Mouse (Mus musculus): ENCODE results near the gene Cfap57. TPM values are rescaled to one million over a fixed set of nuclear protein-coding genes. Genes with fewer than 3 reads are reported as not detected.

The Cfap57 gene
- polyA plus RNA-seq, 1 experiment from 2014 or later: 0.19 TPM

- Histone ChIP-seq H3K9ac (replicated peaks; ENCODE audit: low read depth, low read length) (no peak overlapping the region), H3K27me3 (ENCODE audit: control insufficient read depth, insufficient read depth, low read length) (no peaks in the 10 kb centered on the region), H3K4me2 (replicated peaks; ENCODE audit: low read depth, low read length) (no peak overlapping the region), H3K4me1 (ENCODE audit: control insufficient read depth, insufficient read depth, low read length) (no peaks in the 10 kb centered on the region), H3K36me3 (ENCODE audit: control insufficient read depth, insufficient read depth, low read length) (no peaks in the 10 kb centered on the region), H3K4me3 (ENCODE audit: low read depth, low read length) (no peak overlapping the region), H3K9me3 (ENCODE audit: control insufficient read depth, low read depth, low read length) (no peaks in the 10 kb centered on the region), H3K27ac (ENCODE audit: low read length) (no peak overlapping the region)
- no peak for ATAC-seq (ENCODE audit: insufficient number of reproducible peaks, insufficient read depth, low FRiP score, low read depth)
- WGBS: 84% methylated on average over 7 of the region's 7 CpGs
Observed at GRCm38 (mm10) chr4:118533605-118534004, 87.0 kb downstream of the Cfap57 start.

GRCm38 (mm10) chr4:118533156-118533555 lies 87.4 kb downstream of the Cfap57 start:
- no peak overlapping the region for H3K9ac ChIP-seq (replicated peaks; ENCODE audit: low read depth, low read length)
- H3K9me3 ChIP-seq (ENCODE audit: control insufficient read depth, low read depth, low read length): no peaks in the 10 kb centered on the region
- H3K36me3 ChIP-seq (ENCODE audit: control insufficient read depth, insufficient read depth, low read length): no peaks in the 10 kb centered on the region
- no peaks in the 10 kb centered on the region for H3K4me1 ChIP-seq (ENCODE audit: control insufficient read depth, insufficient read depth, low read length)
- no peaks in the 10 kb centered on the region for H3K27me3 ChIP-seq (ENCODE audit: control insufficient read depth, insufficient read depth, low read length)
- H3K4me3 ChIP-seq (ENCODE audit: low read depth, low read length): no peak overlapping the region
- 61% methylated on average over 3 of the region's 4 CpGs for WGBS
- H3K27ac ChIP-seq (ENCODE audit: low read length): no peak overlapping the region
- no peak for ATAC-seq (ENCODE audit: insufficient number of reproducible peaks, insufficient read depth, low FRiP score, low read depth)
- H3K4me2 ChIP-seq (replicated peaks; ENCODE audit: low read depth, low read length): no peak overlapping the region

- ATAC-seq (ENCODE audit: insufficient number of reproducible peaks, insufficient read depth, low FRiP score, low read depth): no peak
- Histone ChIP-seq H3K27me3 (ENCODE audit: control insufficient read depth, insufficient read depth, low read length) (no peaks in the 10 kb centered on the region), H3K4me2 (replicated peaks; ENCODE audit: low read depth, low read length) (no peak overlapping the region), H3K27ac (ENCODE audit: low read length) (no peak overlapping the region), H3K9me3 (ENCODE audit: control insufficient read depth, low read depth, low read length) (no peaks in the 10 kb centered on the region), H3K4me1 (ENCODE audit: control insufficient read depth, insufficient read depth, low read length) (no peaks in the 10 kb centered on the region), H3K9ac (replicated peaks; ENCODE audit: low read depth, low read length) (no peak overlapping the region), H3K36me3 (ENCODE audit: control insufficient read depth, insufficient read depth, low read length) (no peaks in the 10 kb centered on the region), H3K4me3 (ENCODE audit: low read depth, low read length) (no peak overlapping the region)
- WGBS: 76% methylated on average over 5 of the region's 5 CpGs
Observed at GRCm38 (mm10) chr4:118532663-118533062, 87.9 kb downstream of the Cfap57 start.

GRCm38 (mm10) chr4:118527720-118528119 lies 92.9 kb downstream of the Cfap57 start:
- ATAC-seq (ENCODE audit: insufficient number of reproducible peaks, insufficient read depth, low FRiP score, low read depth): no peak
- no peak overlapping the region for H3K4me3 ChIP-seq (ENCODE audit: low read depth, low read length)
- H3K27ac ChIP-seq (ENCODE audit: low read length): no peak overlapping the region
- H3K4me1 ChIP-seq (ENCODE audit: control insufficient read depth, insufficient read depth, low read length): no peaks in the 10 kb centered on the region
- WGBS: 76% methylated on average over 6 of the region's 6 CpGs
- H3K9me3 ChIP-seq (ENCODE audit: control insufficient read depth, low read depth, low read length): no peaks in the 10 kb centered on the region
- H3K4me2 ChIP-seq (replicated peaks; ENCODE audit: low read depth, low read length): peak overlapping the region; percentile 33
- H3K27me3 ChIP-seq (ENCODE audit: control insufficient read depth, insufficient read depth, low read length): no peaks in the 10 kb centered on the region
- no peak overlapping the region for H3K9ac ChIP-seq (replicated peaks; ENCODE audit: low read depth, low read length)
- H3K36me3 ChIP-seq (ENCODE audit: control insufficient read depth, insufficient read depth, low read length): no peaks in the 10 kb centered on the region

GRCm38 (mm10) chr4:118527335-118527681 lies 93.3 kb downstream of the Cfap57 start:
- ATAC-seq (ENCODE audit: insufficient number of reproducible peaks, insufficient read depth, low FRiP score, low read depth): no peak
- 38% methylated on average over 5 of the region's 5 CpGs for WGBS
- peak overlapping the region; percentile 16 for H3K4me3 ChIP-seq (ENCODE audit: low read depth, low read length)
- no peaks in the 10 kb centered on the region for H3K4me1 ChIP-seq (ENCODE audit: control insufficient read depth, insufficient read depth, low read length)
- H3K9ac ChIP-seq (replicated peaks; ENCODE audit: low read depth, low read length): no peak overlapping the region
- peak overlapping the region; percentile 33 for H3K4me2 ChIP-seq (replicated peaks; ENCODE audit: low read depth, low read length)
- no peaks in the 10 kb centered on the region for H3K27me3 ChIP-seq (ENCODE audit: control insufficient read depth, insufficient read depth, low read length)
- H3K9me3 ChIP-seq (ENCODE audit: control insufficient read depth, low read depth, low read length): no peaks in the 10 kb centered on the region
- H3K36me3 ChIP-seq (ENCODE audit: control insufficient read depth, insufficient read depth, low read length): no peaks in the 10 kb centered on the region
- H3K27ac ChIP-seq (ENCODE audit: low read length): peak overlapping the region; percentile 67; the same call in 1 of the 2 replicates

GRCm38 (mm10) chr4:118526408-118527334 lies 93.9 kb downstream of the Cfap57 start, which contains the start of gene 2610528J11Rik:
Gene 2610528J11Rik (plus strand): TSS chr4:118526999.
- peak; percentile 78 for ATAC-seq (ENCODE audit: insufficient number of reproducible peaks, insufficient read depth, low FRiP score, low read depth)

GRCm38 (mm10) chr4:118525779-118526178 lies 94.8 kb downstream of the Cfap57 start:
- Histone ChIP-seq H3K4me1 (ENCODE audit: control insufficient read depth, insufficient read depth, low read length) (no peaks in the 10 kb centered on the region), H3K4me3 (ENCODE audit: low read depth, low read length) (no peak overlapping the region), H3K9me3 (ENCODE audit: control insufficient read depth, low read depth, low read length) (no peaks in the 10 kb centered on the region), H3K27ac (ENCODE audit: low read length) (no peak overlapping the region), H3K36me3 (ENCODE audit: control insufficient read depth, insufficient read depth, low read length) (no peaks in the 10 kb centered on the region), H3K27me3 (ENCODE audit: control insufficient read depth, insufficient read depth, low read length) (no peaks in the 10 kb centered on the region), H3K9ac (replicated peaks; ENCODE audit: low read depth, low read length) (no peak overlapping the region), H3K4me2 (replicated peaks; ENCODE audit: low read depth, low read length) (no peak overlapping the region)
- 71% methylated on average over 3 of the region's 3 CpGs for WGBS
- ATAC-seq (ENCODE audit: insufficient number of reproducible peaks, insufficient read depth, low FRiP score, low read depth): no peak

More at GRCm38 (mm10) chr4:118526408-118527334, 93.9 kb downstream of the Cfap57 start, which contains the start of gene 2610528J11Rik:
- 30% methylated on average over 17 of the region's 17 CpGs for WGBS
- Histone ChIP-seq H3K4me1 (ENCODE audit: control insufficient read depth, insufficient read depth, low read length) (no peaks in the 10 kb centered on the region), H3K27ac (ENCODE audit: low read length) (peak within 1 kb of the TSS; percentile 67), H3K36me3 (ENCODE audit: control insufficient read depth, insufficient read depth, low read length) (no peaks in the 10 kb centered on the region), H3K4me3 (ENCODE audit: low read depth, low read length) (peak within 1 kb of the TSS; percentile 16), H3K4me2 (replicated peaks; ENCODE audit: low read depth, low read length) (peak within 1 kb of the TSS; percentile 33), H3K9ac (replicated peaks; ENCODE audit: low read depth, low read length) (no peak within 1 kb of the TSS), H3K9me3 (ENCODE audit: control insufficient read depth, low read depth, low read length) (no peaks in the 10 kb centered on the region), H3K27me3 (ENCODE audit: control insufficient read depth, insufficient read depth, low read length) (no peaks in the 10 kb centered on the region)

GRCm38 (mm10) chr4:118523976-118524375 lies 96.6 kb downstream of the Cfap57 start:
- no peak for ATAC-seq (ENCODE audit: insufficient number of reproducible peaks, insufficient read depth, low FRiP score, low read depth)
- Histone ChIP-seq H3K9me3 (ENCODE audit: control insufficient read depth, low read depth, low read length) (no peaks in the 10 kb centered on the region), H3K36me3 (ENCODE audit: control insufficient read depth, insufficient read depth, low read length) (no peaks in the 10 kb centered on the region), H3K27me3 (ENCODE audit: control insufficient read depth, insufficient read depth, low read length) (no peaks in the 10 kb centered on the region), H3K4me2 (replicated peaks; ENCODE audit: low read depth, low read length) (no peak overlapping the region), H3K4me3 (ENCODE audit: low read depth, low read length) (no peak overlapping the region), H3K27ac (ENCODE audit: low read length) (no peak overlapping the region), H3K9ac (replicated peaks; ENCODE audit: low read depth, low read length) (no peak overlapping the region), H3K4me1 (ENCODE audit: control insufficient read depth, insufficient read depth, low read length) (no peaks in the 10 kb centered on the region)
- 63% methylated on average over 7 of the region's 7 CpGs for WGBS
